Mouse (Mus musculus) adrenal gland, adult 18-20 months (tissue): Measurements from ENCODE around the gene Cnmd. TPM values are rescaled to one million over a fixed set of nuclear protein-coding genes. Genes with fewer than 3 reads are reported as not detected.

Experiments used
- total RNA-seq, 2 experiments: library from RNA; stranded (reverse); gene quantifications; 1 replicate in 1 of 2; 2 replicates in 1 of 2; pipeline ENCODE4 v1.2.3; 2021

Gene Cnmd
- total RNA-seq, 2 experiments from 2014 or later, result 0.93 to 2.0 TPM

Other genes starting within 250 kb of the Cnmd start
- 1 to 10 TPM; 7.0 to 8.7 TPM for gene Kbtbd7, start 235.7 kb downstream of the Cnmd start, total RNA-seq
- under 1 TPM; 0.16 to 0.27 TPM for gene Kbtbd6, start 210.3 kb downstream of the Cnmd start, total RNA-seq
- gene Elf1, start 181.0 kb downstream of the Cnmd start, total RNA-seq, result 10 to 100 TPM; 19.2 to 23.1 TPM
- 10 to 100 TPM; 31.6 to 39.4 TPM for gene Wbp4, start 180.7 kb downstream of the Cnmd start, total RNA-seq
- 100 to 1,000 TPM in 1 of 2 experiments, 10 to 100 TPM in 1; 79.4 to 121 TPM for gene Sugt1, start 74.5 kb downstream of the Cnmd start, total RNA-seq
- under 1 TPM in 1 of 2 experiments, not detected in 1; 0.43 TPM for gene Pcdh8, start 109.1 kb upstream of the Cnmd start, total RNA-seq